Comparison of ENCODE assay signal across 8 mouse cellular contexts in the genomic region with DNA sequence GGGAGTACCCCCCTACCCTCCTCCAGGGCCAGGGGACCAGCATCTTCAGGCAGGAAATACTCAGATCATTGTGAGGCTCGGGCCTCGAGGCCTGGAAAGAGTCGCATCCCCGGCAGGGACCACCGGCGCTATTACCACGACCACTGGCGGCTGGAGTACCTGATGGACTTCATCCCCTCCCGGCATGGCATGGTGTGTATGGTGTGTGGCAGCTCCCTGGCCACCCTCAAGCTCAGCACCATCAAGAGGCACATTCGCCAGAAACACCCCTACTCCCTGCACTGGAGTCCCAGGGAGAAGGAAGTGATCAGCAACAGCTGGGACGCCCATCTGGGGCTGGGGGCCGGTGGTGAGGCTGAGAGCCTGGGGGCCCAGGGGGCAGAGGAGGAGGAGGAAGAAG. TPM values are rescaled to one million over a fixed set of nuclear protein-coding genes. Genes with fewer than 3 reads are reported as not detected.
DNase-seq lines count a peak whose midpoint lies in the region; ATAC-seq and TF ChIP-seq lines count a peak whose summit lies in the region.

No protein-coding gene starts in this region.

- peaks cover 78% of the 10 kb centered on the region for H3K4me1 ChIP-seq in heart, embryonic 16.5 days (ENCODE audit: control insufficient read depth, insufficient read depth, low read length)
- peaks cover 78% of the 10 kb centered on the region for H3K4me1 ChIP-seq in forebrain, embryonic 13.5 days
- H3K4me1 ChIP-seq in liver, embryonic 13.5 days (replicated peaks): peaks cover 73% of the 10 kb centered on the region

- intact Hi-C loops in heart, postnatal 14 days (cut with DNase I): no loop called here

- no peak overlapping the region for H3K4me2 ChIP-seq in heart, embryonic 16.5 days (ENCODE audit: low read depth, low read length)
- H3K4me2 ChIP-seq in forebrain, embryonic 13.5 days: peak overlapping the region; percentile 88
- peak overlapping the region; percentile 94 for H3K4me2 ChIP-seq in liver, embryonic 13.5 days

- peaks cover 12% of the 10 kb centered on the region; the same call in 1 of the 2 replicates for H3K36me3 ChIP-seq in heart, embryonic 16.5 days (ENCODE audit: control insufficient read depth, insufficient read depth)
- H3K36me3 ChIP-seq in forebrain, embryonic 13.5 days (ENCODE audit: poor library complexity, severe bottlenecking): peaks cover 49% of the 10 kb centered on the region
- peaks cover 49% of the 10 kb centered on the region for H3K36me3 ChIP-seq in liver, embryonic 13.5 days

- ATAC-seq in heart, embryonic 16.5 days (replicated peaks; ENCODE audit: extremely low read depth, insufficient read depth, low FRiP score): no peak
- ATAC-seq in forebrain, embryonic 13.5 days: no peak
- no peak for ATAC-seq in liver, embryonic 13.5 days (ENCODE audit: low read depth)
- ATAC-seq in megakaryocyte-erythroid progenitor cell, adult 5-6 weeks (replicated peaks; ENCODE audit: low FRiP score, low TSS enrichment, poor library complexity, severe bottlenecking): no peak
- ATAC-seq in CD4-positive, CD25-positive, alpha-beta regulatory T cell, adult 4 months: no peak

- no peak for TF ChIP-seq POLR2A in brain, embryonic 14.5 days (IDR thresholded peaks at IDR 0.05; ENCODE audit: borderline replicate concordance, extremely low read depth, insufficient read depth, insufficient read length, poor library complexity, severe bottlenecking)

- H3K27ac ChIP-seq in heart, embryonic 16.5 days (ENCODE audit: low read length): no peak overlapping the region
- peak overlapping the region; percentile 98 for H3K27ac ChIP-seq in forebrain, embryonic 13.5 days
- H3K27ac ChIP-seq in liver, embryonic 13.5 days: no peak overlapping the region

- no peak overlapping the region for H3K4me3 ChIP-seq in heart, embryonic 16.5 days (ENCODE audit: low read length)
- H3K4me3 ChIP-seq in forebrain, embryonic 13.5 days: peak overlapping the region; percentile 85
- H3K4me3 ChIP-seq in liver, embryonic 13.5 days (replicated peaks): no peak overlapping the region

- peak overlapping the region; percentile 4; the same call in 1 of the 2 replicates for H3K9ac ChIP-seq in heart, embryonic 16.5 days (ENCODE audit: low read length)
- peak overlapping the region; percentile 99 for H3K9ac ChIP-seq in forebrain, embryonic 13.5 days
- H3K9ac ChIP-seq in liver, embryonic 13.5 days: peak overlapping the region; percentile 35; the same call in 1 of the 2 replicates

- DNase-seq in heart, postnatal 14 days: no peak
- DNase-seq in brain, embryonic 14.5 days (ENCODE audit: low read depth): peak; percentile 31
- DNase-seq in liver, embryonic 13.5 days: no peak
- DNase-seq in urinary bladder, postnatal 14 days (ENCODE audit: low spot score): no peak

- TF ChIP-seq CTCF in brain, embryonic 14.5 days (IDR thresholded peaks at IDR 0.05; ENCODE audit: borderline replicate concordance, extremely low read depth, insufficient read depth, insufficient read length): no peak

- H3K9me3 ChIP-seq in heart, embryonic 16.5 days (replicated peaks; ENCODE audit: control insufficient read depth, low read length): no peaks in the 10 kb centered on the region
- H3K9me3 ChIP-seq in forebrain, embryonic 13.5 days (replicated peaks): no peaks in the 10 kb centered on the region
- no peaks in the 10 kb centered on the region for H3K9me3 ChIP-seq in liver, embryonic 13.5 days (replicated peaks)

- H3K27me3 ChIP-seq in heart, embryonic 16.5 days (ENCODE audit: control insufficient read depth, insufficient read depth, low read length): no peaks in the 10 kb centered on the region
- no peaks in the 10 kb centered on the region for H3K27me3 ChIP-seq in forebrain, embryonic 13.5 days
- H3K27me3 ChIP-seq in liver, embryonic 13.5 days: peaks cover 26% of the 10 kb centered on the region

- WGBS in heart, embryonic 16.5 days: 67% methylated on average over 12 of the region's 12 CpGs
- WGBS in forebrain, embryonic 13.5 days: 48% methylated on average over 12 of the region's 12 CpGs
- WGBS in liver, embryonic 13.5 days (ENCODE audit: insufficient replicate concordance): 69% methylated on average over 12 of the region's 12 CpGs

RNA-seq across cellular contexts. Expression of gene 2700081O15Rik, which starts 2.7 kb away (rescaled TPM):
- polyA plus RNA-seq in heart, embryonic 16.5 days (2015; fragmentation: Nextera tagmentation; extraction: Ambion mirVana): 3.1 and 3.4 TPM in 2 replicates
- total RNA-seq in heart, postnatal 14 days (2021): 10 to 100 TPM; 23.7 to 23.8 TPM
- 162 and 167 TPM in 2 replicates for polyA plus RNA-seq in brain, embryonic 14.5 days (2012; rRNA removed)
- 16.7 and 18.2 TPM in 2 replicates for polyA plus RNA-seq in forebrain, embryonic 13.5 days (2015; fragmentation: Nextera tagmentation; extraction: Ambion mirVana)
- polyA plus RNA-seq in liver, embryonic 13.5 days (2015; fragmentation: Nextera tagmentation; extraction: Ambion mirVana): 0.93 and 1.00 TPM in 2 replicates
- 4.6 and 9.4 TPM in 2 replicates for total RNA-seq in megakaryocyte-erythroid progenitor cell, adult 5-6 weeks (2014; fragmentation: Nextera tagmentation)
- 3.0 and 7.0 TPM in 2 replicates for total RNA-seq in megakaryocyte-erythroid progenitor cell, adult 5-6 weeks (2017)
- under 1 TPM in 1 of 2 experiments, not detected in 1; 0.12 TPM for polyA plus RNA-seq in CD4-positive, CD25-positive, alpha-beta regulatory T cell, adult 4 months (2017; shearing (Covaris generic))

RNA-seq across cellular contexts. Expression of gene Spindoc, which starts 37.3 kb away (rescaled TPM):
- polyA plus RNA-seq in heart, embryonic 16.5 days (2015; fragmentation: Nextera tagmentation; extraction: Ambion mirVana): 15.0 and 19.0 TPM in 2 replicates
- total RNA-seq in heart, postnatal 14 days (2021): 10 to 100 TPM; 21.8 to 23.2 TPM
- 48.2 and 49.2 TPM in 2 replicates for polyA plus RNA-seq in brain, embryonic 14.5 days (2012; rRNA removed)
- 42.1 and 47.5 TPM in 2 replicates for polyA plus RNA-seq in forebrain, embryonic 13.5 days (2015; fragmentation: Nextera tagmentation; extraction: Ambion mirVana)
- 3.7 and 4.7 TPM in 2 replicates for polyA plus RNA-seq in liver, embryonic 13.5 days (2015; fragmentation: Nextera tagmentation; extraction: Ambion mirVana)
- 15.7 and 23.7 TPM in 2 replicates for total RNA-seq in megakaryocyte-erythroid progenitor cell, adult 5-6 weeks (2014; fragmentation: Nextera tagmentation)
- 6.2 and 15.9 TPM in 2 replicates for total RNA-seq in megakaryocyte-erythroid progenitor cell, adult 5-6 weeks (2017)
- 1 to 10 TPM; 3.5 to 4.1 TPM for polyA plus RNA-seq in CD4-positive, CD25-positive, alpha-beta regulatory T cell, adult 4 months (2017; shearing (Covaris generic))

Comparison
In these comparisons a context has a peak if more than half of its experiments do, and no peak if none do; other contexts are left out.
1. H3K9ac ChIP-seq: peak in every context shown above with its lines; median percentile 99 in forebrain, embryonic 13.5 days; 35 in liver, embryonic 13.5 days; 4 in heart, embryonic 16.5 days.